Mouse (Mus musculus) kidney, embryonic 16.5 days (tissue): Measurements from ENCODE around the gene Arhgap21. TPM values are rescaled to one million over a fixed set of nuclear protein-coding genes. Genes with fewer than 3 reads are reported as not detected.

Experiments
- ATAC-seq: fragments of 200-750 bp; cut with Nextera tagmentation; 2 replicates; pipeline ENCODE4 v1.8.0; 2017; ENCODE audit warnings: moderate TSS enrichment; ENCODE audit not compliant: low FRiP score, low TSS enrichment
- H3K27ac ChIP-seq: fragments of 300-500 bp; sonication (generic); 2 replicates; pipeline ENCODE4 v1.5.1; 2014; ENCODE audit warnings: low read length
- H3K27me3 ChIP-seq: fragments of 300-500 bp; sonication (generic); 2 replicates; pipeline ENCODE4 v1.6.1; 2014; ENCODE audit warnings: low read length, control low read depth, mixed read lengths; ENCODE audit not compliant: insufficient read depth
- H3K36me3 ChIP-seq: fragments of 300-500 bp; sonication (generic); 2 replicates; pipeline ENCODE4 v1.6.1; 2014; ENCODE audit warnings: low read length, control low read depth, mixed read lengths; ENCODE audit not compliant: insufficient read depth
- H3K4me1 ChIP-seq: fragments of 300-500 bp; sonication (generic); 2 replicates; pipeline ENCODE4 v1.6.1; 2014; ENCODE audit warnings: low read length, control low read depth, mixed read lengths; ENCODE audit not compliant: insufficient read depth
- H3K4me2 ChIP-seq: fragments of 300-500 bp; sonication (generic); replicated peaks from 2 replicates; pipeline ENCODE4 v1.6.1; 2014; ENCODE audit warnings: low read depth, low read length
- H3K4me3 ChIP-seq: fragments of 300-500 bp; sonication (generic); 2 replicates; pipeline ENCODE4 v1.5.1; 2014; ENCODE audit warnings: mild to moderate bottlenecking, low read length
- H3K9ac ChIP-seq: fragments of 300-500 bp; sonication (generic); replicated peaks from 2 replicates; pipeline ENCODE4 v1.6.1; 2014; ENCODE audit warnings: low read length
- H3K9me3 ChIP-seq: fragments of 300-500 bp; sonication (generic); 2 replicates; pipeline ENCODE4 v1.6.1; 2016; ENCODE audit warnings: low read length, control low read depth
- WGBS: fragments of 180-500 bp; shearing (Covaris S2); extraction: QIAGEN DNeasy Blood & Tissue Kit; methylation state at CpG from one replicate; pipeline ENCODE4 v1.1.7; 2014; 5-methylcytosine and 5-hydroxymethylcytosine counted together
- polyA plus RNA-seq: library from polyadenylated mRNA; unstranded; fragments of >200 nt; fragmentation: Nextera tagmentation; extraction: Ambion mirVana; gene quantifications from 2 replicates; pipeline ENCODE4 v1.2.1, GENCODE M21; 2015

The Arhgap21 gene
- polyA plus RNA-seq, 1 experiment from 2014 or later = 9.2 TPM

GRCm38 (mm10) chr2:20883288-20883687 lies 85.4 kb downstream of the Arhgap21 start:
- Histone ChIP-seq H3K27me3 (no peaks in the 10 kb centered on the region), H3K27ac (no peak overlapping the region), H3K36me3 (peaks cover 32% of the 10 kb centered on the region), H3K9ac (no peak overlapping the region), H3K4me2 (no peak overlapping the region), H3K4me3 (no peak overlapping the region), H3K4me1 (no peaks in the 10 kb centered on the region), H3K9me3 (no peaks in the 10 kb centered on the region)
- ATAC-seq = no peak
- 90% methylated on average over 8 of the region's 8 CpGs for WGBS

- no peak overlapping the region for H3K4me2 ChIP-seq
- ATAC-seq = no peak
- H3K27me3 ChIP-seq = no peaks in the 10 kb centered on the region
- WGBS = 81% methylated on average over 16 of the region's 16 CpGs
- H3K27ac ChIP-seq = no peak overlapping the region
- H3K4me1 ChIP-seq = no peaks in the 10 kb centered on the region
- H3K4me3 ChIP-seq = no peak overlapping the region
- peaks cover 28% of the 10 kb centered on the region for H3K36me3 ChIP-seq
- H3K9me3 ChIP-seq = no peaks in the 10 kb centered on the region
- H3K9ac ChIP-seq = no peak overlapping the region
These were observed 88.6 kb downstream of the Arhgap21 start for GRCm38 (mm10) chr2:20879877-20880605.

DNA sequence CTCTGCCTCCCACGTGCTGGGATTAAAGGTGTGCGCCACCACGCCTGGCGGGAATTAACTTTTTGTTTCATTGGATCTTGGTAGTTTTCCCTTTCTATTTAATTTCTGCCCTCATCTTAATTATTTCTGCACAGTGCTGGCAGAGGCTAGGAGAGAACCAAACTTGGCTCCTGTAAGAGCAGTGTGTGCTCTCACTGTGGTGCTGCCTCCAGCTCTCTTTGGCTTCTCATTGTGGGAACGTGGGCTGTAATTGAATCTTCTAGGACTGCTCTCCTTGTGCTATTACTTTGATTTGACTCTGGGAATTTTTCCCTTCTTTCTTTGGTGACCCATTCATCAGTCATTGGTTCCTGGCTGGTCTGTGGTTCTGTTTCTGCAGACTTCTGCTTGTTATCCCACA lies 94.1 kb downstream of the Arhgap21 start:
- no peaks in the 10 kb centered on the region for H3K4me1 ChIP-seq
- no peak overlapping the region for H3K9ac ChIP-seq
- H3K4me3 ChIP-seq = no peak overlapping the region
- peaks cover 16% of the 10 kb centered on the region; the same call in 1 of the 2 replicates for H3K36me3 ChIP-seq
- no peak for ATAC-seq
- H3K9me3 ChIP-seq = no peaks in the 10 kb centered on the region
- WGBS = 94% methylated on average over 5 of the region's 5 CpGs
- no peaks in the 10 kb centered on the region for H3K27me3 ChIP-seq
- no peak overlapping the region for H3K27ac ChIP-seq
- no peak overlapping the region for H3K4me2 ChIP-seq

GRCm38 (mm10) chr2:20869212-20869965 lies 99.3 kb downstream of the Arhgap21 start:
- H3K9me3 ChIP-seq = no peaks in the 10 kb centered on the region
- H3K36me3 ChIP-seq = peaks cover 10% of the 10 kb centered on the region; the same call in 1 of the 2 replicates
- H3K27ac ChIP-seq = no peak overlapping the region
- no peak overlapping the region for H3K4me3 ChIP-seq
- H3K9ac ChIP-seq = no peak overlapping the region
- ATAC-seq = peak; percentile 49; the same call in 1 of the 2 replicates
- no peak overlapping the region for H3K4me2 ChIP-seq
- no peaks in the 10 kb centered on the region for H3K4me1 ChIP-seq
- H3K27me3 ChIP-seq = no peaks in the 10 kb centered on the region
- 26% methylated on average over 2 of the region's 2 CpGs for WGBS

DNA sequence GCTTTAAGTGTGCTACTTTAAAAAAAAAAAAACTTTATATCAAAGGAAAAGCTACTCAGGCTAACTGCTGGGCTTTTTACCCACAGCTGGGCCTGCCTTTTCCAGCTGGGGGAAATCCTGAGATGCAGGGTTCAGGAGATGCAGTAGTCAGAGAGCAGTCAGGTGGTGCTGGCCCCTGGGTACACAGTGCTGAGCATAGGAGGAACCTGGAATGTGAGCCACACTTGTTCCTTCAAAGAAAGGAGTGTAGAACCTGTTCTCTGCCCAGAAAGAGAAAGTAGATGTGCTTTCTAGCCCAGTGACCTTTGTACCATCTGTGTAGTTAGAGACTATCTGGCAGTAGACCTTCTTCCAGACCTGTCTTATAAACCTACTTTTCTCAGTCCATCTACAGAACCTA lies 100.6 kb downstream of the Arhgap21 start:
- H3K27me3 ChIP-seq = no peaks in the 10 kb centered on the region
- no peak overlapping the region for H3K4me3 ChIP-seq
- no peaks in the 10 kb centered on the region for H3K9me3 ChIP-seq
- no peak overlapping the region for H3K9ac ChIP-seq
- no peak overlapping the region for H3K4me2 ChIP-seq
- no peak overlapping the region for H3K27ac ChIP-seq
- peaks cover 11% of the 10 kb centered on the region; the same call in 1 of the 2 replicates for H3K36me3 ChIP-seq
- no peaks in the 10 kb centered on the region for H3K4me1 ChIP-seq
- ATAC-seq = no peak

DNA sequence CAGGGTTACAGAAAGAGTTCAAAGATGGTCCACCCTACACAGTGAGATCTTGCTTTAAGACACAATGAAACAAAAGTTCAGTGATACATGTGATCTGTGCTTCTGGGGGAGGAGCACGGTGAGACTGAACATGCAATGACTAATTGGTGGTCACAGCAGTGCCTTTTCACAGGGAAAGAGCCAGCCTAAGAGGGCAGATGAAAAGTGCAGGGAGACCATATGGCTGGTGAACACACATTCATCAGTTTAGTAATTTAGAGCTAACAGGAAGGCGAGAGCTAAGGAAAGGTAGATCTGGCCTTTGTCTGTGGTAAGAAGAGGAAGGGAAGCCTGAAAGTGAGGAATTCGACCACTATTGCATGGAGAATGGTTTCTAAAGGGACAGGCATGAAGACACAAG lies 102.9 kb downstream of the Arhgap21 start:
- Histone ChIP-seq H3K9ac (no peak overlapping the region), H3K36me3 (peaks cover 22% of the 10 kb centered on the region; the same call in 1 of the 2 replicates), H3K9me3 (no peaks in the 10 kb centered on the region), H3K4me3 (no peak overlapping the region), H3K4me2 (no peak overlapping the region), H3K27ac (no peak overlapping the region), H3K27me3 (no peaks in the 10 kb centered on the region), H3K4me1 (no peaks in the 10 kb centered on the region)
- WGBS = 81% methylated on average over 3 of the region's 3 CpGs
- no peak for ATAC-seq

DNA sequence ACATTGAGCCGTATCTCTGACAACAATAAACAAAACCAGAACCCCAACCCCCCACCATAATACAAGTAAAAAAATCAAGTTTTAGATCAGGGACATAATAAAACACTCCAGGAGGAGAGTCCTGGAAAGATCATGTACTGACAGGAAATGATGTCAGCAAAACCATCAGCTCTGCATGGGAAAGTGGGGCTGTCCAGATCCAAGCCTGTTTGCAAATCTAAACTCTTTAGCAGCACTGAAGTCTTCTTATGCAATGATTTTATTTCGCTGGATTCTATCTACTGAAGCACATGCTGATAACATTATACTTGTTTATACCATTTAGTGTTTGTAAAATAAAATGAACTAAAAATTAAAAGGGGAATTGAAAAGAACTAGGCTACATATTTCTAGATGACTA lies 104.1 kb downstream of the Arhgap21 start:
- no peaks in the 10 kb centered on the region for H3K27me3 ChIP-seq
- no peak overlapping the region for H3K4me3 ChIP-seq
- H3K27ac ChIP-seq = no peak overlapping the region
- 91% methylated on average over 2 of the region's 2 CpGs for WGBS
- no peak overlapping the region for H3K4me2 ChIP-seq
- peaks cover 29% of the 10 kb centered on the region for H3K36me3 ChIP-seq
- no peak overlapping the region for H3K9ac ChIP-seq
- ATAC-seq = no peak
- no peaks in the 10 kb centered on the region for H3K9me3 ChIP-seq
- H3K4me1 ChIP-seq = no peaks in the 10 kb centered on the region

GRCm38 (mm10) chr2:20860756-20861155 lies 107.9 kb downstream of the Arhgap21 start:
- Histone ChIP-seq H3K36me3 (peaks cover 46% of the 10 kb centered on the region), H3K27me3 (no peaks in the 10 kb centered on the region), H3K4me2 (no peak overlapping the region), H3K9me3 (no peaks in the 10 kb centered on the region), H3K4me1 (no peaks in the 10 kb centered on the region), H3K27ac (no peak overlapping the region), H3K4me3 (no peak overlapping the region), H3K9ac (no peak overlapping the region)
- 81% methylated on average over 5 of the region's 5 CpGs for WGBS
- ATAC-seq = no peak

DNA sequence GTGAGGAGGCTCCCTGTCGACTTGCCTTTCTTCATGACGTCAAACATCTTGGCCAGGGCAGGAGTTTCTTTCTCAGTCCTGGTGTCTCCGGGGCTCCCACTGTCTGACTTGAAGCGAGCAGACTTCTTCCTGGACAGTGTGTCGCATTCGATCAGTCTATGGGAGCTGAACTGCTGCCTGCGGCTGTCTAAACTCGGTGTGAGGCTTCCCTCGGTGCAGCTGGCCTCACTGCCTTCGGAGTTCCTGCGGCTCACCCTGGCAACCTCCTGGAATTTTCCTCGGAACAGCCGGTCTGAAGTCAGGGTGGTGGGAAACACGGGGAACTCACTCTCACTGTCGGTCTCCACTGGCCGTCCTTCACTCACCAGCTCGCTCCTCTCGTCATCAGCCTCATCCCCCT lies 119.3 kb downstream of the Arhgap21 start:
- Histone ChIP-seq H3K4me3 (no peak overlapping the region), H3K9me3 (no peaks in the 10 kb centered on the region), H3K9ac (no peak overlapping the region), H3K27ac (no peak overlapping the region), H3K4me1 (no peaks in the 10 kb centered on the region), H3K27me3 (no peaks in the 10 kb centered on the region), H3K4me2 (no peak overlapping the region), H3K36me3 (peaks cover 59% of the 10 kb centered on the region)
- WGBS = 90% methylated on average over 18 of the region's 18 CpGs
- no peak for ATAC-seq
